Mouse (Mus musculus): ENCODE measurements around the gene Rnaseh2b. TPM values are rescaled to one million over a fixed set of nuclear protein-coding genes. Genes with fewer than 3 reads are reported as not detected.

Gene Rnaseh2b
- polyA plus RNA-seq (2014; fragmentation: Illumina TruSeq; extraction: RNeasy Lipid Tissue Mini Kit (QIAGEN cat#74804); ENCODE audit: low read depth, low replicate concordance) = 39.1 TPM

DNA sequence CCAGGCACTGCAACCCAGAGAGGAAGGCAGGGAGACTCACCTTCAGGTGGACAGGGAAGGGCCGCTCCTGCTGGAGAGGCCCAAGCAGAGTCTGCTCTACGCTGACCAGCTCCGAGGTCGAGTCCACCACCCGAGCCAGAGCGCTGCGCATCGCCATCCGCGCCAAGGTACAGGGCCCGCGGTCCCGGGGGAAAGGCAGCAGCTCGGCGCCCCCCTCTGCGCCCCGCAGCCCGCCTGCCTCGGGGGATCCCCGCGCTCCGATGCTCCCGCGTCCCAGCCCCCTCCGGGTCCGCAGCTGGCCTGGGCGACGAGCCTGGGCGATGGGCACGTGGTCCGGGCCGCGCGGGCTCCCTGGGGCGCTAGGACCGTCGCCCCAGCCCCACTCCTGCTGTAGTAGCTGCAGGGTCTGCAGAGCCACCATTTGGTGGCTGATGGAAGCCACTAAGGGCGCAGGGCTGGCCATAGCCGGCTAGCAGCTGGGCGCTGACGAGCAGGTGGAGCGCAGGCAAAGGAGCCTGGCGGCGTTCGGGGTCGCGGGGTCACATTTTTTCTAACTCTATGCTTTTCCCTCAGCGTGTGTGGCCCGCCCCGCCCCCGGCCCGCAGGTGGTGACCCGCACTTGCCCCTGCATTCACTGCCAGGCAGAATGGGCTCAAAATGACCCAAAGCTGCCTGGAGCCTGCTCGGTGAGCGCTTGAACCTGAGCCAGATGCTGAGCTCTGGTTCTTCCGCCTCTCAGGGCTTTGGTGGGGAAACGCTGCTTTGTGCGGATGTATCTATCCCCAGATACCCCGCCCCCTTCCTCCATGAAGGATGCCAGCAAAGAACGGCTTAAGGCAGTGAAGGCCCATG is at the start of gene Rnaseh2b, which contains the start of gene Dleu7:
Rnaseh2b (plus strand) TSS at position 102 of the 852 bp plus-strand sequence.
Dleu7 (minus strand) TSS at position 560 of the 852 bp plus-strand sequence.

Other genes with a start within 250 kb of the Rnaseh2b start
- 0.47 TPM for gene Dleu7, start 458 bp downstream of the Rnaseh2b start, polyA plus RNA-seq (2014; fragmentation: Illumina TruSeq; extraction: RNeasy Lipid Tissue Mini Kit (QIAGEN cat#74804); ENCODE audit: low read depth, low replicate concordance)
- 0.47 TPM for gene Gucy1b2, start 163.7 kb downstream of the Rnaseh2b start, polyA plus RNA-seq (2014; fragmentation: Illumina TruSeq; extraction: RNeasy Lipid Tissue Mini Kit (QIAGEN cat#74804); ENCODE audit: low read depth, low replicate concordance)

All from adrenal gland, adult 10 weeks (tissue).